Mouse (Mus musculus): ENCODE data around the gene Gm6268. TPM values are rescaled to one million over a fixed set of nuclear protein-coding genes. Genes with fewer than 3 reads are reported as not detected.

The Gm6268 gene
- total RNA-seq (2021), result not detected
- long read RNA-seq, experiment 1, result 0 reads
- long read RNA-seq, experiment 2, result 0 reads

GRCm38 (mm10) chrX:36400980-36401379 is at the start of gene Gm6268:
Gene Gm6268 (plus strand): TSS chrX:36401280.
- DNase-seq (ENCODE audit: low spot score in 2 of 2), result no peak

- DNase-seq (ENCODE audit: low spot score in 2 of 2), result peak; percentile 6 to 15
These were observed 48.6 kb upstream of the Gm6268 start for GRCm38 (mm10) chrX:36352446-36352845.

- no peak for DNase-seq (ENCODE audit: low spot score in 2 of 2)
These were observed 15.7 kb upstream of the Gm6268 start for GRCm38 (mm10) chrX:36385340-36385739.

GRCm38 (mm10) chrX:36389971-36390370 is 11.1 kb upstream of the Gm6268 start:
- peak; percentile 60 to 66 for DNase-seq (ENCODE audit: low spot score in 2 of 2)

GRCm38 (mm10) chrX:36390503-36390902 is 10.6 kb upstream of the Gm6268 start:
- no peak for DNase-seq (ENCODE audit: low spot score in 2 of 2)

GRCm38 (mm10) chrX:36392672-36393071 is 8.4 kb upstream of the Gm6268 start:
- DNase-seq (ENCODE audit: low spot score in 2 of 2), result peak; percentile 14 to 17

- no peak for DNase-seq (ENCODE audit: low spot score in 2 of 2)
These were observed 7.8 kb upstream of the Gm6268 start for GRCm38 (mm10) chrX:36393279-36393678.

GRCm38 (mm10) chrX:36402316-36402715 is 1.2 kb downstream of the Gm6268 start:
- no peak for DNase-seq (ENCODE audit: low spot score in 2 of 2)

- no peak for DNase-seq (ENCODE audit: low spot score in 2 of 2)
These were observed 18.1 kb downstream of the Gm6268 start for GRCm38 (mm10) chrX:36419153-36419552.

GRCm38 (mm10) chrX:36434993-36435392 is 33.9 kb downstream of the Gm6268 start:
- no peak for DNase-seq (ENCODE audit: low spot score in 2 of 2)

GRCm38 (mm10) chrX:36437932-36438331 is 36.9 kb downstream of the Gm6268 start:
- no peak for DNase-seq (ENCODE audit: low spot score in 2 of 2)

Small RNAs within 50 kb of the gene (microRNA-seq; reads per million reads assigned to microRNA genes)
- 0 reads per million in 2 experiments for gene Gm44485

Other genes with a start within 250 kb of the Gm6268 start
- gene Zcchc12, start 205.4 kb upstream of the Gm6268 start, total RNA-seq (2021), result 10 to 100 TPM; 55.5 to 70.7 TPM
- 10 to 100 TPM; 17.5 to 24.4 TPM for gene Lonrf3, start 72.9 kb upstream of the Gm6268 start, total RNA-seq (2021)
- gene Gm14569, start 90.5 kb downstream of the Gm6268 start, total RNA-seq (2021), result under 1 TPM in 1 of 2 experiments, not detected in 1; 0.58 TPM
- gene Pgrmc1, start 196.9 kb downstream of the Gm6268 start, total RNA-seq (2021), result 100 to 1,000 TPM; 288 to 323 TPM
- 10 to 100 TPM; 13.5 to 13.6 TPM for gene Akap17b, start 244.1 kb downstream of the Gm6268 start, total RNA-seq (2021)